Mouse (Mus musculus) C2C12 (cell line): ENCODE measurements around the gene Hoxa7.

Experiments
- CTCF ChIP-seq: IDR thresholded peaks from one replicate; pipeline ENCODE4 v1.5.1; 2011; ENCODE audit not compliant: control insufficient read depth, insufficient read depth, insufficient read length
- MAX ChIP-seq: IDR thresholded peaks from one replicate; pipeline ENCODE4 v1.6.1; 2011; ENCODE audit warnings: mild to moderate bottlenecking, control low read depth
- MYOD1 ChIP-seq: IDR thresholded peaks from one replicate; pipeline ENCODE4 v1.6.1; 2011; ENCODE audit warnings: low read depth; ENCODE audit not compliant: control insufficient read depth, insufficient read length
- MYOG ChIP-seq: IDR thresholded peaks from one replicate; pipeline ENCODE4 v1.6.1; 2011; ENCODE audit not compliant: control insufficient read depth, insufficient read length; ENCODE audit errors: extremely low read depth

- TF ChIP-seq CTCF: no peak
- TF ChIP-seq MYOD1: no peak
- TF ChIP-seq MAX: no peak
- TF ChIP-seq MYOG: no peak
Measured at GRCm38 (mm10) chr6:52217459-52217768, 4.2 kb downstream of the Hoxa7 start.
